Mouse (Mus musculus): Measurements from ENCODE around the gene Cldn16.

DNA sequence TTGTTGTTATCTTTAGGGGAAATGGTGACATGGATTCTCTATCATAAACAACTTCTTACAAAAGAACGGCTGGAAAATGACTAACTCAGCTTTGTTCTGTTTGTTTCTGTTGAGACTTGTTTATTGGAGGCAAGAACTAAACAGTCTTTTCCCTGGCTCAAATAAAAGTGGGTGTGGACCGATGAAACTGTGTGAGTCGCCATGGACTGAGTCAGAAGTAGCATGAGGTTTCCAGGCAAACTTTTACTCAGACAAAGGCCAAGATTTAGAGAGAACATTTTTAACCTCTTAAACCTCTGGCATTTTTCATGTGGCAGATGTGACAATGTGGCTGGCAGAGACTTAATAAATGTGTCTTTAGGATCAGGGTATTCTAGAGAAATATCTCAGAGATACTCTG is 32.7 kb upstream of the Cldn16 start:
- no peak for TF ChIP-seq POLR2A (IDR thresholded peaks at IDR 0.05; ENCODE audit: insufficient read depth, low read depth, low read length)
- no peak for TF ChIP-seq CTCF (IDR thresholded peaks at IDR 0.05; ENCODE audit: insufficient read depth, low read depth, low read length)

Data from olfactory bulb, adult 2 months (tissue).